In the genomic region with DNA sequence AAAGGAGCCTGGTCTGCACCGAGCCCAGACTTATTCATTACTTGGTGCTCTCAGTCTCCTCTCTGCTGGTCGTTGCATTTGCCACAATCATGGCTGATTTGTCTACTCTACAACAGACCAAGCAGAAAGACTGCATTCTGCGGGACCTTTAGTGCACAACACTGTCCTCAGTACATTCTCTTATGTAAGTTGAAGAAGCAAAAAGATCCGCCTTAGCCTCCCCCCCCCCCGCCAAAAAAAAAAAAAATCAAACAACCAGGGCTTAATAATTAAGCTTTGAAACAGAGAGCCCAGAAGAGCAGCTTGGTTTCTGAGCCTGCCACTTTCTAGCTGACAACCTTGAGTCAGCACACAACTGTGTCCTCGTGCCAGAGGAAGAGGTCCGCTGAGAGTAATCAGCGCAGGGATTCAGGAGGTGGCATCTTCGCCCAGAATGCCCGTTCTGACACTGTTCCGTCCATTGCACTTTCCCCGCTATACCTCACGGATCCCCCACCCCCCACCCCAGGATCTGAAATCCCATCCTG, we compare ENCODE assay signal across 8 mouse cellular contexts. TPM values are rescaled to one million over a fixed set of nuclear protein-coding genes. Genes with fewer than 3 reads are reported as not detected.
DNase-seq lines count a peak whose midpoint lies in the region; ATAC-seq and TF ChIP-seq lines count a peak whose summit lies in the region.

No protein-coding gene starts in this region.

- peak overlapping the region; percentile 100 for H3K4me3 ChIP-seq in heart, adult 2 months
- H3K4me3 ChIP-seq in ES-Bruce4 (ENCODE audit: low read depth, low read length) = peak overlapping the region; percentile 99
- H3K4me3 ChIP-seq in hindbrain, embryonic 12.5 days = peak overlapping the region; percentile 87
- H3K4me3 ChIP-seq in liver, embryonic 12.5 days = peak overlapping the region; percentile 92

- TF ChIP-seq EP300 in heart, adult 2 months (IDR thresholded peaks at IDR 0.05; ENCODE audit: insufficient read depth, low read depth, low read length) = no peak
- TF ChIP-seq EP300 in ES-Bruce4 (IDR thresholded peaks at IDR 0.05; ENCODE audit: insufficient read depth, low read depth, low read length) = no peak

- no peak for DNase-seq in heart, adult 2 months
- no peak for DNase-seq in heart, postnatal 36 days
- peak; percentile 64 for DNase-seq in yolk sac, embryonic 10.5 days (ENCODE audit: low spot score)
- DNase-seq in urinary bladder, postnatal 36 days (ENCODE audit: low spot score in 2 of 2) = no peak
- DNase-seq in c-Kit-positive CD71-positive TER-119-positive erythroid progenitor cells, embryonic 14.5 days (ENCODE audit: low spot score) = no peak

- no peak; the same call in 1 of the 2 replicates for ATAC-seq in hindbrain, embryonic 12.5 days (ENCODE audit: low FRiP score)
- peak; percentile 10; the same call in 1 of the 2 replicates for ATAC-seq in liver, embryonic 12.5 days

- intact Hi-C loops in heart, adult 2 months (cut with DNase I) = no loop called here
- intact Hi-C loops in heart, postnatal 36 days (cut with DNase I) = no loop called here

- TF ChIP-seq POLR2A in heart, adult 2 months (IDR thresholded peaks at IDR 0.05; ENCODE audit: insufficient read depth, low read depth, low read length) = no peak
- TF ChIP-seq POLR2A in ES-Bruce4 (IDR thresholded peaks at IDR 0.05; ENCODE audit: insufficient read depth, low read length) = no peak

- H3K4me2 ChIP-seq in hindbrain, embryonic 12.5 days (replicated peaks) = peak overlapping the region; percentile 79
- peak overlapping the region; percentile 84 for H3K4me2 ChIP-seq in liver, embryonic 12.5 days

- WGBS in heart, adult 2 months = 6% methylated on average over 13 of the region's 13 CpGs
- 9% methylated on average over 13 of the region's 13 CpGs for WGBS in hindbrain, embryonic 12.5 days
- WGBS in liver, embryonic 12.5 days (ENCODE audit: insufficient replicate concordance) = 5% methylated on average over 13 of the region's 13 CpGs

- H3K36me3 ChIP-seq in heart, adult 2 months (ENCODE audit: control insufficient read depth, insufficient read depth, low read length) = no peaks in the 10 kb centered on the region; the same call in none of the 2 replicates
- peaks cover 18% of the 10 kb centered on the region for H3K36me3 ChIP-seq in ES-Bruce4 (ENCODE audit: control insufficient read depth, insufficient read depth, low read length, poor library complexity, severe bottlenecking)
- H3K36me3 ChIP-seq in hindbrain, embryonic 12.5 days = peaks cover 31% of the 10 kb centered on the region
- peaks cover 34% of the 10 kb centered on the region for H3K36me3 ChIP-seq in liver, embryonic 12.5 days

- peaks cover 9% of the 10 kb centered on the region for H3K4me1 ChIP-seq in heart, adult 2 months (ENCODE audit: control insufficient read depth, insufficient read depth, low read length)
- no peaks in the 10 kb centered on the region for H3K4me1 ChIP-seq in ES-Bruce4 (ENCODE audit: control insufficient read depth, insufficient read depth, low read length)
- H3K4me1 ChIP-seq in hindbrain, embryonic 12.5 days = peaks cover 12% of the 10 kb centered on the region
- peaks cover 18% of the 10 kb centered on the region for H3K4me1 ChIP-seq in liver, embryonic 12.5 days

- no peaks in the 10 kb centered on the region for H3K9me3 ChIP-seq in ES-Bruce4 (replicated peaks; ENCODE audit: control insufficient read depth, insufficient read depth, low read length, poor library complexity, severe bottlenecking)
- no peaks in the 10 kb centered on the region for H3K9me3 ChIP-seq in hindbrain, embryonic 12.5 days (replicated peaks)
- H3K9me3 ChIP-seq in liver, embryonic 12.5 days (replicated peaks) = no peaks in the 10 kb centered on the region

- no peak for TF ChIP-seq CTCF in heart, adult 2 months (IDR thresholded peaks at IDR 0.05)
- TF ChIP-seq CTCF in ES-Bruce4 (IDR thresholded peaks at IDR 0.05; ENCODE audit: low read depth, low read length) = no peak

- H3K9ac ChIP-seq in heart, adult 2 months (ENCODE audit: low read depth, low read length) = peak overlapping the region; percentile 79
- H3K9ac ChIP-seq in ES-Bruce4 (ENCODE audit: low read depth, poor library complexity, severe bottlenecking) = peak overlapping the region; percentile 88
- H3K9ac ChIP-seq in hindbrain, embryonic 12.5 days = peak overlapping the region; percentile 79
- H3K9ac ChIP-seq in liver, embryonic 12.5 days = peak overlapping the region; percentile 80

- no peaks in the 10 kb centered on the region for H3K79me2 ChIP-seq in heart, adult 2 months (replicated peaks; ENCODE audit: control insufficient read depth, insufficient read depth, low read length)

- H3K27me3 ChIP-seq in heart, adult 2 months (ENCODE audit: control insufficient read depth, insufficient read depth, low read length) = no peaks in the 10 kb centered on the region
- H3K27me3 ChIP-seq in ES-Bruce4 (ENCODE audit: control insufficient read depth, insufficient read depth, low read length, poor library complexity, severe bottlenecking) = no peaks in the 10 kb centered on the region
- H3K27me3 ChIP-seq in hindbrain, embryonic 12.5 days = no peaks in the 10 kb centered on the region
- H3K27me3 ChIP-seq in liver, embryonic 12.5 days (replicated peaks) = no peaks in the 10 kb centered on the region

- H3K27ac ChIP-seq in heart, adult 2 months = peak overlapping the region; percentile 89
- H3K27ac ChIP-seq in ES-Bruce4 (ENCODE audit: insufficient read depth, low read length) = no peak overlapping the region
- 0 out of 2 replicates have a peak overlapping the region, but pooled peaks have one; percentile 30 for H3K27ac ChIP-seq in hindbrain, embryonic 12.5 days
- H3K27ac ChIP-seq in liver, embryonic 12.5 days = peak overlapping the region; percentile 47; the same call in 1 of the 2 replicates

RNA-seq across cellular contexts. Expression of gene Polr3a, which starts 0.6 kb away (rescaled TPM):
- total RNA-seq in heart, adult 2 months (2021) = 10 to 100 TPM; 10.3 to 11.0 TPM
- polyA plus RNA-seq in heart, adult 2 months (2012; rRNA removed) = 4.7 and 10.3 TPM in 2 replicates
- 10 to 100 TPM; 10.6 to 11.5 TPM for total RNA-seq in heart, postnatal 36 days (2021)
- polyA plus RNA-seq in ES-Bruce4 (2011; ENCODE audit: insufficient read depth, insufficient read length, low read depth, missing spikeins) = 33.3 and 33.6 TPM in 2 replicates
- polyA plus RNA-seq in hindbrain, embryonic 12.5 days (2016; fragmentation: Nextera tagmentation; extraction: Ambion mirVana) = 20.3 and 22.2 TPM in 2 replicates
- 10.8 and 14.0 TPM in 2 replicates for polyA plus RNA-seq in liver, embryonic 12.5 days (2016; fragmentation: Nextera tagmentation; extraction: Ambion mirVana)

RNA-seq across cellular contexts. Expression of gene Rps24, which starts 0.6 kb away (rescaled TPM):
- 100 to 1,000 TPM; 851 to 971 TPM for total RNA-seq in heart, adult 2 months (2021)
- 642 and 1,106 TPM in 2 replicates for polyA plus RNA-seq in heart, adult 2 months (2012; rRNA removed)
- 100 to 1,000 TPM; 850 to 903 TPM for total RNA-seq in heart, postnatal 36 days (2021)
- 3,686 and 4,006 TPM in 2 replicates for polyA plus RNA-seq in ES-Bruce4 (2011; ENCODE audit: insufficient read depth, insufficient read length, low read depth, missing spikeins)
- polyA plus RNA-seq in hindbrain, embryonic 12.5 days (2016; fragmentation: Nextera tagmentation; extraction: Ambion mirVana) = 852 and 899 TPM in 2 replicates
- 1,045 and 1,076 TPM in 2 replicates for polyA plus RNA-seq in liver, embryonic 12.5 days (2016; fragmentation: Nextera tagmentation; extraction: Ambion mirVana)
